Mouse (Mus musculus) heart, embryonic 11.5 days (tissue): ENCODE measurements around the gene 6030468B19Rik. TPM values are rescaled to one million over a fixed set of nuclear protein-coding genes. Genes with fewer than 3 reads are reported as not detected.
"Not testable (repeated sequence)": the region's sequence is repeated elsewhere in the genome, so short reads cannot be mapped to it uniquely, and the experiment has no call there.

Experiments used
- ATAC-seq: fragments of 200-750 bp; cut with Nextera tagmentation; replicated peaks from 2 replicates; pipeline ENCODE4 v1.8.0; 2017; ENCODE audit warnings: moderate library complexity; ENCODE audit not compliant: insufficient number of reproducible peaks, low FRiP score, low TSS enrichment
- H3K27ac ChIP-seq: fragments of 300-500 bp; sonication (generic); 2 replicates; pipeline ENCODE4 v1.5.1; 2014; ENCODE audit warnings: mild to moderate bottlenecking, low read depth, low read length
- H3K27me3 ChIP-seq: fragments of 300-500 bp; sonication (generic); 2 replicates; pipeline ENCODE4 v1.6.1; 2014; ENCODE audit warnings: mild to moderate bottlenecking, low read length, mixed read lengths; ENCODE audit not compliant: control insufficient read depth, insufficient read depth
- H3K36me3 ChIP-seq: fragments of 300-500 bp; sonication (generic); 2 replicates; pipeline ENCODE4 v1.6.1; 2014; ENCODE audit warnings: mild to moderate bottlenecking, low read length, moderate library complexity, mixed read lengths; ENCODE audit not compliant: control insufficient read depth, insufficient read depth
- H3K4me1 ChIP-seq: fragments of 300-500 bp; sonication (generic); 2 replicates; pipeline ENCODE4 v1.6.1; 2014; ENCODE audit warnings: low read length; ENCODE audit not compliant: control insufficient read depth, insufficient read depth
- H3K4me2 ChIP-seq: fragments of 300-500 bp; sonication (generic); 2 replicates; pipeline ENCODE4 v1.6.1; 2014; ENCODE audit warnings: mild to moderate bottlenecking, moderate library complexity
- H3K4me3 ChIP-seq: fragments of 300-500 bp; sonication (generic); 2 replicates; pipeline ENCODE4 v1.5.1; 2014; ENCODE audit warnings: low read depth, low read length
- H3K9ac ChIP-seq: fragments of 300-500 bp; sonication (generic); 2 replicates; pipeline ENCODE4 v1.6.1; 2014; ENCODE audit warnings: mild to moderate bottlenecking, low read depth, low read length, moderate library complexity
- H3K9me3 ChIP-seq: fragments of 300-500 bp; sonication (generic); replicated peaks from 2 replicates; pipeline ENCODE4 v1.6.1; 2016; ENCODE audit warnings: low read length; ENCODE audit not compliant: control insufficient read depth
- WGBS: fragments of 180-500 bp; shearing (Covaris S2); extraction: QIAGEN DNeasy Blood & Tissue Kit; methylation state at CpG from one replicate; pipeline ENCODE4 v1.1.7; 2014; ENCODE audit not compliant: insufficient replicate concordance; 5-methylcytosine and 5-hydroxymethylcytosine counted together
- polyA plus RNA-seq: library from polyadenylated mRNA; unstranded; fragments of >200 nt; fragmentation: Nextera tagmentation; extraction: Ambion mirVana; gene quantifications from 2 replicates; pipeline ENCODE4 v1.2.1, GENCODE M21; 2014

Gene 6030468B19Rik
- polyA plus RNA-seq, 1 experiment from 2014 or later: 3.9 TPM

DNA sequence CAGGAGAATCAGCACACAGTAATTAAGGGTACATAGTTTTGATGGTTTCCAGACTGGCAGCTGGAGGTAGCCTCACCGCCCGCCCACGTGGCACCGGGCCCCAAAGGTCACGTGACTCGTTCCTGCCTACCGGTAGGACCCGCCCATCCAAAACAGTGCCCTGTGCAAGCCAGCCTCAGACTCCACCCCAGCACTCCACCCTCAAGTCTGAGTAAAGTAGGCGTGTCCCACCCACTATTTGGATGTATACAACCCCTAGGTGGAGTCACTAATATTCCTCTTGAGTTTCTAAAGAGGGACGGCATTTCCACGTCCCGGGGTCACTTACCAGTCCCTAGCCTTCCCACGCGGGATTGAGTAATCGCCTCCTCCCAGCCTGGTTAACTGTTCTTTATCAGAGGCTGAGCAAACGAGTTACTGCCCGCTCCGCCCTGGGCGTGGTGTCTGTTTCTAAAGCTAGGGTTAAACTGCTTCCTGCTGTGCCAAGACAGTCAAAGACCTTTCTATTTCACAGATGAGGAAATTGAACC is 16.8 kb upstream of the 6030468B19Rik start:
- Histone ChIP-seq H3K27ac (peak overlapping the region; percentile 96), H3K9me3 (no peaks in the 10 kb centered on the region), H3K4me3 (peak overlapping the region; percentile 52), H3K9ac (peak overlapping the region; percentile 74), H3K4me1 (peaks cover 46% of the 10 kb centered on the region), H3K36me3 (peaks cover 9% of the 10 kb centered on the region), H3K27me3 (peaks cover 17% of the 10 kb centered on the region), H3K4me2 (peak overlapping the region; percentile 99)
- ATAC-seq: peak; percentile 73
- WGBS: under 1% methylated on average over 19 of the region's 19 CpGs

DNA sequence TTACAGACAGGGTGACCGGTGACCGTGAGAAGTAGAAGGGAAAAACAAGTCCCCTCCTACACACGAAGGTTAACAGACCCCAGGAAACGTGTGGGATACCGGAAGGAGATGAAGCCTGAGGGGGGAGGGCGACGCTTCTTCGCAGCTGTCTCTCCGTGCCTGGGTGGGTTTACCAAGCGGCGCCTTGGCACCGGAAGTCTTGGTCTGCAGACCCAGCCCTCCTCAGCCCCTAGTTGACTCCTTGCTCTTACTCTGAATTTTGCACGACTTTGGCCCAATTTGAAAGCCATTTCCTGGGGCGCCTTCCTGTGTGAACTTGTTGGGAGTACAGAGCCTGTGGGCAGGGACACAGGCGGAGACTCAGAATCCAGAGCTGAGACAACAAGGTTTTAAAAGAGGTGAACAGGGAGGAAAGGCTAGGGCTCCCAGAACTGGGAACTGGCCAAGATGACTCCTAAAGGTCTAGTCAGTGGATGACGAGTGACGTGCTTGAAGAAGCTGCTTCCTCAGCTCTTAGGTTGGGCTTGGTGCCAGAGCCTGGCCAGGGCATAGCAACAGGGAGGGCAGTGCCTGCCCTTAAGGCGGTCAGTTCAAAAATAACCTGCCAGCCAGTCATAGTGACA is 16.1 kb upstream of the 6030468B19Rik start:
- no peak; the same call in 1 of the 2 replicates for ATAC-seq
- H3K4me2 ChIP-seq: peak overlapping the region; percentile 99
- H3K4me1 ChIP-seq: peaks cover 46% of the 10 kb centered on the region
- H3K4me3 ChIP-seq: peak overlapping the region; percentile 52
- peaks cover 3% of the 10 kb centered on the region; the same call in 1 of the 2 replicates for H3K36me3 ChIP-seq
- H3K27me3 ChIP-seq: peaks cover 17% of the 10 kb centered on the region
- peak overlapping the region; percentile 96 for H3K27ac ChIP-seq
- H3K9me3 ChIP-seq: no peaks in the 10 kb centered on the region
- H3K9ac ChIP-seq: peak overlapping the region; percentile 74
- WGBS: 8% methylated on average over 18 of the region's 18 CpGs

DNA sequence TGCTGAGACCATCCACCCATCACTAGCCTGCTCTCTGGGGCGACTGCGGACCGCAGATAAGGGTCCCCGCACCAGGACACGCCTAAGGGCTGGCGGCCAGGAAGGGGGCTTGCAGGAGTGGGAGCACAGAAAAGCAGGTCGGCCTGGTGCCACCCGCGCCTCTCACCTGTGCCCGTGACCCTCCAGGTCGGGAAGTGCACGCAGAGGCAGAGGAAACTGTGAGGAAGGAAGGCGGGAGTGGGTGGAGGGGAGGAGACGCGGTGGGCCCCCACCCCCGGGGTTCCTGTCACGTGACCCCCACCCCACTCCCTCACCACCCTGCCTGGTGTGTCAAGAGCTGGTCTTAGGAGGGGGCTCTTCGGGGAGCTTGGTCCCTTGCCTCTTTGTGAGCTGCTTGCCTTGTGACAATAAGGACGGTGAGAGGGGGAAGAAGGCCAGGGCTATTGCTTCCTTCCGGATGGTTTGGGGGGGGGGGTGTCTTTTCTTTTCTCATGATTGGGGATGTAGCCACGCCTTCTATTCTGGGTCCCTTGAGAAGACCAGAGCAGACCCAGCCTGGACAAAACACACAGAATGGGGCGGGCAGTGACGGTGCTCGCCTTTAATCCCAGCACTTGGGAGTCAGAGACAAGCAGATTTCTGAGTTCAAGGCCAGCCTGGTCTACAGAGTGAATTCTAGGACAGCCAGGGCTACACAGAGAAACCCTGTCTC is 15.3 kb upstream of the 6030468B19Rik start, which contains the start of the genes Tmc8 and Tmc6:
Gene Tmc8, plus strand, starts transcription at position 84 of the 712 bp plus-strand sequence.
Gene Tmc6, minus strand, starts transcription at position 206 of the 712 bp plus-strand sequence.
- Histone ChIP-seq H3K36me3 (no peaks in the 10 kb centered on the region), H3K9me3 (no peaks in the 10 kb centered on the region), H3K27me3 (peaks cover 17% of the 10 kb centered on the region), H3K4me3 (peak within 1 kb of the TSS; percentile 52), H3K4me2 (peak within 1 kb of the TSS; percentile 99), H3K27ac (peak within 1 kb of the TSS; percentile 96), H3K9ac (peak within 1 kb of the TSS; percentile 74), H3K4me1 (peaks cover 46% of the 10 kb centered on the region)
- ATAC-seq: peak; percentile 55
- WGBS: 25% methylated on average over 24 of the region's 24 CpGs

DNA sequence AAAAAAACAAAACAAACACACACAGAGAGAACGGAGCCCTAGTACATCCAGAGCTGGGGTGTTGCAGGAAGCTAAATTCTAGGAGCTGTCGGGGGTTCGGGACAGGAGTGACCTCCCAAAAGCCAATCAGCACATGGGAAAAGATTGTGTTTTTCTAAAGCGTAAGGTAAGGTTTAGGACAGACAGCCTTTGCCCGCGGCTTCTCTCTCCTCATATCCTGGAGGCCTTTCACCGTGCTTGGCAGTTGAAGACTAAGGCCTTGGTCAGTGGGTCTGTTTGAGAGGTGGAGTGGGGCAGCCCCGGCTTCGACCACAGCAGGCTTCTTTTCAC is 14.8 kb upstream of the 6030468B19Rik start:
- H3K4me3 ChIP-seq: peak overlapping the region; percentile 52
- no peaks in the 10 kb centered on the region for H3K9me3 ChIP-seq
- peaks cover 46% of the 10 kb centered on the region for H3K4me1 ChIP-seq
- peaks cover 17% of the 10 kb centered on the region for H3K27me3 ChIP-seq
- H3K36me3 ChIP-seq: no peaks in the 10 kb centered on the region
- H3K9ac ChIP-seq: peak overlapping the region; percentile 74
- peak overlapping the region; percentile 96 for H3K27ac ChIP-seq
- WGBS: 35% methylated on average over 9 of the region's 9 CpGs
- H3K4me2 ChIP-seq: peak overlapping the region; percentile 99
- no peak for ATAC-seq

DNA sequence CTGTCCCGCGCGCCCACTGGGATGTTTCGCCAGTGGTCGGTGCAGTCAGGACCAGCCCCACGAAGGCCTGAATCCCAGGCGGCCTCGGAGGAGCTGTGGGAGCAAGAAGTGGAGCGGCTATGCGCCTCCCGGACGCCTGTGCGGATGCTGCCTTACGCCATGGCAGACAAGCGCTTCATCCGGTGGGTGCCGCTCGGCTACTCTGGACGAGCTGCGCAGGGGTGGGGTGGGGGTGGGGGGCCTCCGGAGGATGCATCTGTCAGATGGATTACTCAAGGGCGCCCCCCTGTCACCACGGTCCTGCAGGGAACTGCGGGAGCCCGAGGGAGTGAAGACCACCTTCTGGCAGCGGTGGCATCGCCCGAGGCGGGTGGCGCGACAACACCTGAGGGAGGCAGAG is 14.4 kb upstream of the 6030468B19Rik start:
- H3K27me3 ChIP-seq: peaks cover 17% of the 10 kb centered on the region
- H3K9me3 ChIP-seq: no peaks in the 10 kb centered on the region
- peak overlapping the region; percentile 99 for H3K4me2 ChIP-seq
- peak overlapping the region; percentile 96 for H3K27ac ChIP-seq
- peak overlapping the region; percentile 52 for H3K4me3 ChIP-seq
- H3K36me3 ChIP-seq: no peaks in the 10 kb centered on the region
- H3K4me1 ChIP-seq: peaks cover 46% of the 10 kb centered on the region
- H3K9ac ChIP-seq: peak overlapping the region; percentile 74
- ATAC-seq: no peak
- WGBS: 3% methylated on average over 30 of the region's 31 CpGs

DNA sequence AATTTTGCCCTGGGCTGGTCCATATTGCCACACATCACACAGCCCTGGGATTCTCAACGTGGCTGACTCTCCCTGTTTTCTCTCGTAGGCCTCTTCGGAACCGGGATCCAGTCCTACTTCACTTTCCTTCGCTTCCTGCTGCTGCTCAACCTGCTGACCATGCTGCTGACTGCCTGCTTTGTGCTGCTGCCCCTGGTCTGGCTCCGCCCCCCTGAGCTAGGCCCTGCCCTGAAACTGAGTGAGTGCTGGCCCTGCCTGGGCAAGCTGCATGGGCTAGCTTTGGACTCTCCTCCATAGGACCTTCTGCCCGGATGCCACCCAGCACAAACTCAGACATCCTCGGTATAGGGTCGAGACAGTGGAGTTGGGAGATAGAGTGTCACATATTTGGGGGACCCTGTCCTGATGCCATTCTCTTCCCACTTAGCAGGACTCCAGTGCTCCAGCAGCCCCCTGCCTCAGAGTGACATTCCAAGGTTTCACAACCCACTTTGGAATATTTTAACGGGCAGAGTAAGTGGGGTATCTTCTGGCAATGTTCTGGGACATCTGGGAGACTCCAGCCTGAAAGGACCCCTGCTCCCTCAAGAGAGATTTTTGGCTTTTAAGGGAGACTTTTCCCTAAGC is 13.7 kb upstream of the 6030468B19Rik start:
- peak overlapping the region; percentile 74; the same call in 1 of the 2 replicates for H3K9ac ChIP-seq
- peak overlapping the region; percentile 96 for H3K27ac ChIP-seq
- 39% methylated on average over 10 of the region's 10 CpGs for WGBS
- peaks cover 41% of the 10 kb centered on the region for H3K4me1 ChIP-seq
- H3K36me3 ChIP-seq: no peaks in the 10 kb centered on the region
- ATAC-seq: no peak; the same call in 1 of the 2 replicates
- H3K9me3 ChIP-seq: no peaks in the 10 kb centered on the region
- H3K4me2 ChIP-seq: peak overlapping the region; percentile 99
- H3K27me3 ChIP-seq: peaks cover 17% of the 10 kb centered on the region
- H3K4me3 ChIP-seq: peak overlapping the region; percentile 52

DNA sequence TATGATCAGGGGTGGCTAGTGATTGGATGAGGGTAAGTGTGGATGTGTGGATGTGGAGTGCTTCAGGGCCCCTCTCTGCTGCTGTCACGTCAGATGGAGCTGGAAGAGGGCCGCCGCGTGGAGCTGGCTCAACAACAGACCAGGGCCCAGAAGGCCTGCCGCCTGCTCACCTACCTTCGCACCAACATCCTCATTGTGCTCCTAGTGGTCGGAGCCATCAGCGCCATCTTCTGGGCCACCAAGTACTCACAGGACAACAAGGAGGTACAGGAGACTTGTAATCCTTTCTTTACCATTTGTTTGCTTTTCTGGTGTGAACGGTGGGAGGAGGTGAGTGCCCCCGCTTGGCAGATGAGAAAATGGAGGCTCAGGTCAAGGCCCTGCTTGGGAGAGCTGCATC is 11.2 kb upstream of the 6030468B19Rik start:
- H3K9me3 ChIP-seq: no peaks in the 10 kb centered on the region
- ATAC-seq: no peak
- no peak overlapping the region for H3K4me2 ChIP-seq
- peaks cover 22% of the 10 kb centered on the region for H3K27me3 ChIP-seq
- 9% methylated on average over 10 of the region's 10 CpGs for WGBS
- no peak overlapping the region for H3K4me3 ChIP-seq
- H3K4me1 ChIP-seq: peaks cover 28% of the 10 kb centered on the region
- no peak overlapping the region for H3K27ac ChIP-seq
- H3K9ac ChIP-seq: no peak overlapping the region
- no peaks in the 10 kb centered on the region for H3K36me3 ChIP-seq

DNA sequence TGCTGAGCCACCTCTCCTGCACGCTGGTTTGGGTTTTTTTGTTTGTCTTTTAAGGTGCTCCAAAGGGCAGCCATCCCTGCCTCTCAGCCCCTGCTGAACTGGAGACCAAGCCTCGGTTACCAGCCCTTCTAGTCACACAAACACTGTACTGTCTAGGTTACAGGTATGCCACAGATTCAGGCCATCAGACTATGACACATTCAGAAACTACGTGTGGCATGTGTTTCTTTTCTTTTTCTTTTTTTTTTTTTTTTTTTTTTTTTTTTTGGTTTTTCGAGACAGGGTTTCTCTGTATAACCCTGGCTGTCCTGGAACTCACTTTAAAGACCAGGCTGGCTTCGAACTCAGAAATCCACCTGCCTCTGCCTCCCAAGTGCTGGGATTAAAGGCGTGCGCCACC is 9.0 kb upstream of the 6030468B19Rik start:
- H3K4me2 ChIP-seq, H3K27ac ChIP-seq, H3K9ac ChIP-seq, H3K9me3 ChIP-seq, H3K36me3 ChIP-seq, H3K4me3 ChIP-seq, ATAC-seq: not testable (repeated sequence)
- WGBS: 82% methylated on average over 7 of the region's 7 CpGs
- peaks cover 22% of the 10 kb centered on the region for H3K4me1 ChIP-seq
- peaks cover 18% of the 10 kb centered on the region for H3K27me3 ChIP-seq
